21 mouse cellular contexts compared by ENCODE assay signal in genomic region chr3:79971542-79971941, GRCm38 (mm10).
"Had no signal": no experiment of that assay in that cellular context is flagged by ENCODE, and none has a peak within 500 bp of the region (broad histone marks: within the 10 kb centered on the region; RNA-seq: fewer than 3 reads in every experiment).

No protein-coding gene starts in this region.

- H3K36me3 ChIP-seq: liver, embryonic 15.5 days; lung, embryonic 15.5 days; midbrain, embryonic 13.5 days; midbrain, embryonic 15.5 days; neural tube, embryonic 12.5 days had no signal

- DNase-seq: liver, postnatal 0 days; lung, adult 2 months; lung, postnatal 14 days; lung, postnatal 36 days; retina, postnatal 1 day; right cerebral cortex, adult 18-20 months; right cerebral cortex, postnatal 25 days; right cerebral cortex, postnatal 4 days; spleen, adult 18-20 months; thymus, adult 18-20 months; thymus, postnatal 14 days; thymus, postnatal 36 days had no signal

- ATAC-seq: liver, postnatal 0 days; lung, postnatal 0 days; midbrain, embryonic 13.5 days; midbrain, embryonic 15.5 days had no signal

- H3K9me3 ChIP-seq: liver, embryonic 15.5 days; lung, embryonic 15.5 days; megakaryocyte, embryonic 14.5 days; midbrain, embryonic 13.5 days; midbrain, embryonic 15.5 days; neural tube, embryonic 12.5 days had no signal

- H3K27ac ChIP-seq: liver, embryonic 15.5 days; lung, embryonic 15.5 days; macrophage; midbrain, embryonic 13.5 days; midbrain, embryonic 15.5 days; neural tube, embryonic 12.5 days had no signal

- H3K27me3 ChIP-seq: liver, embryonic 15.5 days; lung, embryonic 15.5 days; megakaryocyte, embryonic 14.5 days; midbrain, embryonic 13.5 days; midbrain, embryonic 15.5 days; neural tube, embryonic 12.5 days had no signal

- H3K4me1 ChIP-seq: midbrain, embryonic 13.5 days; midbrain, embryonic 15.5 days; neural tube, embryonic 12.5 days had no signal

- H3K4me3 ChIP-seq: liver, embryonic 15.5 days; lung, embryonic 15.5 days; megakaryocyte, embryonic 14.5 days; midbrain, embryonic 13.5 days; midbrain, embryonic 15.5 days; neural tube, embryonic 12.5 days had no signal

- H3K4me2 ChIP-seq: liver, embryonic 15.5 days; lung, embryonic 15.5 days; midbrain, embryonic 11.5 days; midbrain, embryonic 13.5 days; midbrain, embryonic 15.5 days; neural tube, embryonic 12.5 days had no signal

- H3K9ac ChIP-seq: liver, embryonic 15.5 days; liver, postnatal 0 days; lung, embryonic 15.5 days; midbrain, embryonic 13.5 days; midbrain, embryonic 15.5 days; neural tube, embryonic 12.5 days had no signal
